Mouse (Mus musculus): ENCODE results near the gene Zfp341.

GRCm38 (mm10) chr2:154600586-154600985, 12.5 kb upstream of the Zfp341 start:
- TF ChIP-seq CTCF (IDR thresholded peaks at IDR 0.05; ENCODE audit: low read depth, low read length) (no peak), POLR2A (IDR thresholded peaks at IDR 0.05; ENCODE audit: insufficient read depth, low read length) (no peak)

Data from ES-Bruce4 (cell line).